18 mouse cellular contexts compared by ENCODE assay signal in the genomic region with DNA sequence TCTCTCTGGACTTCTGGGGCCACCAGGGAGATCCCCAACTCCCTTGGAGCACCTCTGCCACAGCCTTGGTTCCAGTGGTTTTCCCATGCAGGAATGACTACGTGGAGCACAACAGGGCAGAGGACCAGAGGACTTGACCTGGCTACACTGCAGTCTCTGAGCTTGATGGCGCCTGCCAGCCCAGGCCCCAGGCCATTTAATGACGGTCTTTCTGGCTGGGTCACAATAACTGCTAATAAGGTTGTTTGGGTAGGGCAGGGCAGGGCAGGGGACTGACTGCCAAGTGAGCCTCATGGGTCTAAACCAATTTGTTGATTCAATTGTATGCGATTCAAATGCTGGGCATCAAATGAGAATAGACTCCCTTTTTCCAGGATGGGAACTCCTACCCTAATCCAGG.
A peak's percentile ranks its signal among the peaks of the same experiment; 100 is the strongest.
DNase-seq lines count a peak whose midpoint lies in the region; TF ChIP-seq lines count a peak whose summit lies in the region.
"Had no signal": no experiment of that assay in that cellular context is flagged by ENCODE, and none has a peak within 500 bp of the region (broad histone marks: within the 10 kb centered on the region; RNA-seq: fewer than 3 reads in every experiment).

No protein-coding gene starts in this region.

- H3K36me3 ChIP-seq in liver, adult 2 months (ENCODE audit: control insufficient read depth, insufficient read depth, low read length) = no peaks in the 10 kb centered on the region
- H3K36me3 ChIP-seq: embryonic facial prominence, embryonic 12.5 days; heart, embryonic 15.5 days; hindbrain, embryonic 13.5 days had no signal

- no peak for TF ChIP-seq POLR2A in liver, adult 2 months (IDR thresholded peaks at IDR 0.05; ENCODE audit: extremely low read depth, insufficient read depth, low read length)

- H3K4me3 ChIP-seq in liver, adult 2 months (ENCODE audit: insufficient read depth, low read depth, low read length) = no peak overlapping the region
- H3K4me3 ChIP-seq: embryonic facial prominence, embryonic 12.5 days; heart, embryonic 15.5 days; hindbrain, embryonic 13.5 days had no signal

- H3K79me2 ChIP-seq in liver, adult 2 months (ENCODE audit: control insufficient read depth, insufficient read depth, low read length) = peaks cover 27% of the 10 kb centered on the region; the same call in 1 of the 2 replicates

- H3K27ac ChIP-seq in liver, adult 2 months (replicated peaks; ENCODE audit: insufficient read depth, low read depth, low read length) = no peak overlapping the region
- H3K27ac ChIP-seq: embryonic facial prominence, embryonic 12.5 days; heart, embryonic 15.5 days; hindbrain, embryonic 13.5 days; hindbrain, postnatal 0 days had no signal

- 29% methylated on average over 4 of the region's 4 CpGs for WGBS in liver, adult 2 months

- H3K27me3 ChIP-seq in liver, adult 2 months (ENCODE audit: control insufficient read depth, insufficient read depth, low read length) = no peaks in the 10 kb centered on the region
- H3K27me3 ChIP-seq: CH12.LX; embryonic facial prominence, embryonic 12.5 days; heart, embryonic 15.5 days; hindbrain, embryonic 13.5 days; Patski had no signal

- H3K9ac ChIP-seq in liver, adult 2 months (ENCODE audit: low read depth, low read length) = no peak overlapping the region
- H3K9ac ChIP-seq: embryonic facial prominence, embryonic 12.5 days; heart, embryonic 15.5 days; hindbrain, embryonic 13.5 days had no signal

- H3K4me1 ChIP-seq in liver, adult 2 months (ENCODE audit: control insufficient read depth, insufficient read depth, low read length) = no peaks in the 10 kb centered on the region
- H3K4me1 ChIP-seq: embryonic facial prominence, embryonic 12.5 days had no signal

- DNase-seq in adrenal gland, postnatal 10 days = peak; percentile 72
- no peak for DNase-seq in adrenal gland, adult 8-10 months
- DNase-seq in gastrocnemius, postnatal 10 days = peak; percentile 21
- DNase-seq in gastrocnemius, adult 18-20 months (ENCODE audit: low spot score) = no peak
- DNase-seq in liver, adult 2 months (ENCODE audit: extremely low read depth, low read depth, low spot score) = peak; percentile 76
- DNase-seq in liver = no peak
- DNase-seq in B cell, adult 2 months = no peak
- DNase-seq: cerebellum, adult 11-12 months; cerebellum, adult 9-10 months; cerebellum, postnatal 25 days; heart, adult 11 months; kidney, adult 11 months had no signal

- no peak for TF ChIP-seq CTCF in liver, adult 2 months (IDR thresholded peaks at IDR 0.05; ENCODE audit: low read depth, low read length)

Comparison
In these comparisons a context has a peak if more than half of its experiments do, and no peak if none do; other contexts are left out.
1. DNase-seq: peak in adrenal gland, postnatal 10 days (single experiment), gastrocnemius, postnatal 10 days (single experiment) and liver, adult 2 months (single experiment); none in adrenal gland, adult 8-10 months (single experiment), gastrocnemius, adult 18-20 months (single experiment), liver (single experiment) and B cell, adult 2 months (0 of 2).